Mouse (Mus musculus) spleen, postnatal 14 days (tissue): ENCODE data around the gene Lamc1.

Experiments
- DNase-seq, 2 experiments: peaks; one replicate each; pipeline ENCODE4 v3.0.0; 2021 to 2022; ENCODE audit warnings: low spot score in 2 of 2

Gene Lamc1

GRCm38 (mm10) chr1:153265066-153265465, 67.5 kb downstream of the Lamc1 start:
- no peak for DNase-seq

- no peak for DNase-seq
Observed at GRCm38 (mm10) chr1:153259752-153260300, 72.8 kb downstream of the Lamc1 start.

- no peak for DNase-seq
Observed at GRCm38 (mm10) chr1:153252540-153253210, 79.9 kb downstream of the Lamc1 start.

- no peak for DNase-seq
Observed at GRCm38 (mm10) chr1:153251590-153252206, 80.9 kb downstream of the Lamc1 start.

- DNase-seq: no peak
Observed at GRCm38 (mm10) chr1:153241346-153241745, 91.2 kb downstream of the Lamc1 start.

GRCm38 (mm10) chr1:153235576-153235975, 97.0 kb downstream of the Lamc1 start:
- no peak for DNase-seq

- DNase-seq: no peak
Observed at GRCm38 (mm10) chr1:153231681-153232080, 100.9 kb downstream of the Lamc1 start.

GRCm38 (mm10) chr1:153227916-153228315, 104.7 kb downstream of the Lamc1 start:
- no peak for DNase-seq

GRCm38 (mm10) chr1:153227096-153227495, 105.5 kb downstream of the Lamc1 start:
- DNase-seq: no peak

- DNase-seq: no peak
Observed at GRCm38 (mm10) chr1:153225786-153226725, 106.5 kb downstream of the Lamc1 start.

- DNase-seq: no peak
Observed at GRCm38 (mm10) chr1:153224331-153224730, 108.3 kb downstream of the Lamc1 start.

GRCm38 (mm10) chr1:153219376-153219775, 113.2 kb downstream of the Lamc1 start:
- no peak for DNase-seq

- no peak for DNase-seq
Observed at GRCm38 (mm10) chr1:153216516-153216915, 116.1 kb downstream of the Lamc1 start.

- DNase-seq: no peak
Observed at GRCm38 (mm10) chr1:153215676-153216075, 116.9 kb downstream of the Lamc1 start.

- no peak for DNase-seq
Observed at GRCm38 (mm10) chr1:153210992-153211391, 121.6 kb downstream of the Lamc1 start.

GRCm38 (mm10) chr1:153210198-153210597, 122.4 kb downstream of the Lamc1 start:
- DNase-seq: no peak

- no peak for DNase-seq
Observed at GRCm38 (mm10) chr1:153202195-153202594, 130.4 kb downstream of the Lamc1 start.

GRCm38 (mm10) chr1:153201448-153201847, 131.1 kb downstream of the Lamc1 start:
- no peak for DNase-seq

GRCm38 (mm10) chr1:153197316-153197850, 135.2 kb downstream of the Lamc1 start:
- no peak for DNase-seq

GRCm38 (mm10) chr1:153192945-153193344, 139.6 kb downstream of the Lamc1 start:
- DNase-seq: no peak

GRCm38 (mm10) chr1:153192379-153192778, 140.2 kb downstream of the Lamc1 start:
- no peak for DNase-seq

- DNase-seq: no peak
Observed at GRCm38 (mm10) chr1:153191943-153192329, 140.7 kb downstream of the Lamc1 start.
